Mouse (Mus musculus) urinary bladder, adult 18-20 months (tissue): ENCODE data around the gene 3110082I17Rik.
A peak's percentile ranks its signal among the peaks of the same experiment; 100 is the strongest.

Source experiments
- DNase-seq, 2 experiments: peaks; one replicate each; pipeline ENCODE4 v3.0.0; 2022; ENCODE audit warnings: low spot score in 2 of 2, mixed read lengths in 2 of 2

The 3110082I17Rik gene

DNA sequence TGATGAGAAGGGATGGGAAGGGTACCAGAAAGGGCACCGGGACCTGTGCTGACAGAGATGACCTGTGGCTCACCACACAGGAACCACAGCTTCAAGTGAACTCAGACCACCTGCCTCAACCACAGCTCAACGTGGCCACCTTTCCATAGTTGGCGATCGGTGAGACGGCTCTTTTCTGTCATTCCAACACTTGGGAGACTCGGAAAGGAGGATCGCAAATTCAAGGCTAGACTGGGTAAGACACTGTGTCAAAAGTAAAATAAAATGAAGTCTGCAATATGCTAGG is 82.1 kb downstream of the 3110082I17Rik start:
- no peak for DNase-seq

DNA sequence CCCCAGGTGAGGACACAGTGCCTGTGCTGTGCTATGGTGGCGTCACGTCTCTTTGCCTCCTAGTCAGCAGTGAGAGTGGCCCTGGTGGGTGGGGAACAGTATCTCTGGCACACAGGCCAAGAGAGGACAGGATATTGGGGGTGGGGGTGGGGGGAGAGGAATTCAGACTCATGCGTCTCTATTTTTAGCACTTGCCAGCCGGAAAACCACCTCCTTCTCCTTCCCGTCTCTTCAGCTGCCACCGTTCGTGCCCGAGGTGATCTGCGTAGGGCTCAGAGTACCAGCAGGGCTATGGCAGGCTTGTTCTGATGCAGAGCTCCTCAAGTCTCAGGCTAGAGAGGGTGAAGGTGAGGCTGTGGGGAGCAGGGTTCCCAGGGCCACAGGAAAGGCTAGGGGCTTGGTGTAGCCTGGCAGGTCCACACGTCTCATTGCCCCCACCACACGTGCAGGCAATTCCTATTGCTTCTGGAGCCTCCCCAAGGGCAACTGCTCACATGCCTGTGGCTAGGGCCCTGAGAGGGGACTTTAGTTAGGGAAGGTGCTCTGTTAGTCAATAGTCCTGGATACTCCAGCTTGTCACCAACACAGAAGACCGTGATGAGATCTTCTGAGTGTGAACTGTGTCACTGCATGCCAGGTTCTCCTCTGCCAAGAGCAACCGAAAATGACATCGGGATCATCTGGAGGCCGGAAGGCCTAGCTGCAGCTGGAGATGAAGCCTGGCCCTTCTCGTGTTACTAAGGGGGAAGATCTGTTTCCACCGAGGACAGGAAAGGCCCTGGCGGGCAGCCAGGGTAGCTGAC is 82.7 kb downstream of the 3110082I17Rik start, which contains the start of gene Gpr146:
Gpr146 (plus strand) TSS at position 230 of the 803 bp plus-strand sequence.
- DNase-seq = no peak

GRCm38 (mm10) chr5:139374841-139375240 is 85.5 kb downstream of the 3110082I17Rik start:
- no peak for DNase-seq

DNA sequence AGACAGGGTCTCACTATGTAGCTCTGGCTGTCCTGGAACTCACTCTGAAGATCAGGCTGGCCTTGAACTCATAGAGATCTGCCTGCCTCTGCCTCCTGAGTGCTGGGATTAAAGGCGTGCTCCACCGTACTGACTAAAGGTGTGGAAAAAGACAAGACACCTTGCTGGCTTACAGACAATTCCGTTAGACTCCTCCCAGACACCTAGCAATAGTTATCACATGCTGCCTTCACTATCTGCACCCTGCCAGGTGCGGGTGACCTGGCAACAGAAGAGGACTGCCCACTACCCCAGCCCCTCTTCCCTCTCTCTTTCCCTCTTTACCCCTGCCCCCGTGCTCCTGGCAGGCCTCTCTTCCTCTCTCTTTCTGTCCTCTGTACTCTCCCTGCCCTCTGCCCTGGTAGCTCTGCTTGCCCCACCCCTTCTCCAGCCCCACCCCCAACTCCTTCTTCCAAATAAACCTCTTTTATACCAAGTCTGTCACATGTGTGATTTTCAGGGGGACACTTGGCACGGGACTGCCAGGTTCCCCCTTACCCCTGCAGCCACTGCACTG is 86.4 kb downstream of the 3110082I17Rik start:
- DNase-seq = no peak

- DNase-seq = no peak
Measured at GRCm38 (mm10) chr5:139373126-139373525, 87.2 kb downstream of the 3110082I17Rik start.

GRCm38 (mm10) chr5:139371631-139372401 is 88.5 kb downstream of the 3110082I17Rik start:
- peak; percentile 86 to 91 for DNase-seq

GRCm38 (mm10) chr5:139371118-139371517 is 89.2 kb downstream of the 3110082I17Rik start:
- no peak for DNase-seq

DNA sequence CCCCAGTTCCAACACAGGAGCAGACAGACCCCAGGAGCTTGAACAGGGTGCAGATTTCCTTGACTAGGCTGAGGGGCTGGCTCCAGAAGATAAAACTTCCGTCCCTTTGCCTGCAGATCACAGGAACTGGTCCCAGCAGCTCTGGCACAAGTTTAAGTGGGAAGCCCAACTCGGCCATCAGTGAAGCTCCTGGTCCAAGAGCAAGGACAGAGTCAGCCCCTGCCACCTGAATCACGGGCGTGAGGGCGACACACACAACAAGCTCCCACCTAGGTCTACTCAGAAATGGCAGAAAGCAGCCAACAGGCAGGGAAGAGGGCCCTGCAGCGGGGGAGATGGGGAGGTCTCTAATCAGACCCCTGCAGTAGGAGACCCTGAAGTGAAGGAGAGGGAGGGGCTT is 90.0 kb downstream of the 3110082I17Rik start:
- no peak for DNase-seq

- no peak for DNase-seq
Measured at GRCm38 (mm10) chr5:139368638-139369320, 91.5 kb downstream of the 3110082I17Rik start.

DNA sequence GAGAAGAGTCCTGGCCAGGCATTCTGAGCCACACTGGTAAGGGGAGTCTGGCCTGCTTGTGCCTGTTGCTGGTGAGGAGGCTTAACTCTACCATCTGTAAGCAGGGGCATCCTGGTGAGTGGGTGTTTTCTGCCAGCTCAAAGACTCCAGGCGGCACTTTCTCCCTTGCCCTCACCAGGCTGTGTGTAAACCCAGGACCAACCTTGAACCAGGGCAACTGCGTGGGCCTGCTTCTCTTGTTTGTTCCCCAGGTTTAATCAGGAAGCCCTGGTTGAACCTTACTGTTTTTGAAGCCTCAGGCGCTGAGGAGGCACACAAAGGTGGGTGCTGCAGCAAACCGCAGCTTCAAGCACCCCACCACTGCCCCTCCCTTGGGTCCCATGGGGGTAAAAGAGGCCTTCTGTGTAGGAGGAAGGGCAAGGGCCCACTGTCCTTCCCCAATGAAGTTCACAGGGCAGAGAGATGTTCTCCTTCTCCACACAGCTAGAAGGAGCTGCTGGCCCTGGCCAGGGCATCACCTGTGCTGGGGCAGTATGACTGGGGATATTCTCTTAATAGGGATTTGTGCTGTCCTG is 92.4 kb downstream of the 3110082I17Rik start:
- DNase-seq = no peak

- DNase-seq = no peak
Measured at GRCm38 (mm10) chr5:139366484-139366883, 93.8 kb downstream of the 3110082I17Rik start.

DNA sequence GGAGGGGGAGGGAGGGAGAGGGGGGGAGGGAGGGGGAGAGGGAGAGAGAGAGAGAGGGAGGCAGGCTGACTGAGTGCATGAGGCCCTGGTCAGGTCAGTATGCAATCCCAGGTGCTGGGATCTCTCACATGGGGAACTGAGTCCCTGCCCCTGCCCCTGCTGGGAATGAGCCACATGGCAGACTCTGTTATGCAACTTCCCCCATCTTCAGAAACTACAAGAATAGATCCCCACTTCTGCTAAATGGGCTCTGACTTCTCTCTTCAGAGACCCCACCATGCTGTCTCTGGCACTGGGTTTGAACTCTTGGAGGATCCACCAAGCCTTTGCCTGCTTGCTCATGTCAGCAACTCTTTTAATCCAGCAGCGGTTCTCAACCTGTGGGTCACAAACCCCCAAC is 94.5 kb downstream of the 3110082I17Rik start:
- DNase-seq = no peak

DNA sequence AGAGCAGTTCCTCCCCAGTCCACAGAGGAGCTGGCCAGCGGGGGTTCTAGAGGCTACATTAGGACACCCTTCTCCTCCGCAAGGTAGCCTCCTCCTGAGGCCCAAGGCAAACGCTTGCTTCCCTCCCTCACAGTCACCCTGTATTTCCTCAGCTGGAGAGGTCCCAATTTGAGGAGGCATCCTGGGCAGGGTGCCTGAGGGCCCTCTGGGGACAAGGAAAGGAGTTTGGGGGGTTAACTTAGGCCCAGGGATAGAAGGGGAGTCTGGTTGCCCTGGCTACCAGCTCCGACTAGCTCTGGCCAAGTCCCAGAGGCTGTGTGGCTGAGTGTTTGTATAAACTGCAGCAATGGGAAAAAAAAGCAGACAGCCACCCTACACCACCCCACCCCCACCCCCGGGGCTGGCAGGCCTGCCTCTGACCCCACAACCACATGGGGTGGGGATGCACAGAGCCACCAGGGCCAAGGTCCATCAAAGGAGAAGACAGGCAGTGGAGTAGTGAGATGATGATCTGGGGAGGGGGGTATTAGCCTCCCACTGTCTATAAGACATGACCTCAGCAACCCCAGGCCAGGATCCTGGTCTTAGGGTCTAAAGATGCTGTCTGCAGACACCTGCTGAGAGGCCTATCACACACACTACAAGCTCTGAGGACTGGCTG is 95.3 kb downstream of the 3110082I17Rik start:
- DNase-seq = peak in 1 of 2 experiments; percentile 47

- peak; percentile 80 to 94 for DNase-seq
Measured at GRCm38 (mm10) chr5:139364260-139364910, 95.9 kb downstream of the 3110082I17Rik start.

DNA sequence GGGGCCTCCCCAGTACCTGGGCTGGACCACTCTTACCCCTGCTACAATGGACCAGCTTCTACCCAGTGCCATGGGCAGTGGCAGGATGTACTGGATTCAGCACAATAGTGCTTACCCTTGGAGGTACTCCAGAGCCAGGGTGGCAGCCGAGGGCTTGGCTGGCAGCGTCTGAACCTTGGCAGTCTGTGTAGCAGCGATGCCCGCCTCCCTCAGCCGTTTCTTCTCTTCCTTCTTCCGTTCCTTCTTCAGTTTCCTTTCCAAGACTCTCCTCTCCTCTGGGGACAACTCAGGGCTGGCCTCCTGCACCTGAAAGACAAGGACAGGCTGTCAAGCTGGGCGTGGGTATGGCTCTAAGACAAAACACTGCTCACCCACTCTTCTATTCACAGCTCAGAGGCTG is 96.5 kb downstream of the 3110082I17Rik start:
- DNase-seq = no peak

GRCm38 (mm10) chr5:139359244-139359643 is 101.1 kb downstream of the 3110082I17Rik start:
- no peak for DNase-seq

- DNase-seq = no peak
Measured at GRCm38 (mm10) chr5:139358653-139359052, 101.7 kb downstream of the 3110082I17Rik start.

- DNase-seq = peak; percentile 46 to 69
Measured at GRCm38 (mm10) chr5:139355235-139355772, 105.0 kb downstream of the 3110082I17Rik start.

- no peak for DNase-seq
Measured at GRCm38 (mm10) chr5:139353946-139354345, 106.4 kb downstream of the 3110082I17Rik start.

DNA sequence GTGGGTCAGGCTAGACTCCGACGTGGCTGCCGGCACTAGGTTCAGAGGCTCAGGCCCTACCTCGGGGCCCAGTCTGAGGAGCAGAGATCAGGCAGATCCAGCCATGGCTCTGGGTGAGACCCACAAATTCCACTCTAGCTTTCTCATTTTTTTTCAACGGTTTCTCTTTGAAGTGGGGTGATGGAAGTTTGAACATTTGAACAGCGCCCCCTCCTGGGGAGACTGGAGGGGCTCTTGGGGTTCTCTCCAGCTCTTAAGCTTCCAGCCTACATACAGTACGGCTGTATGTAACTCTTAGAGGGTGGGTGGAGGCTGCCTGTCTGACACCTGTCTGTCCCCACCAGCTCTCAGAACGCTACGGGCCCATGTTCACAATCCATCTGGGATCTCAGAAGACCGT is 106.8 kb downstream of the 3110082I17Rik start:
- no peak for DNase-seq
